In genomic region chr2:164676916-164677685, GRCm38 (mm10) we compare ENCODE assay signal across 26 mouse cellular contexts. TPM values are rescaled to one million over a fixed set of nuclear protein-coding genes. Genes with fewer than 3 reads are reported as not detected.
A peak's percentile ranks its signal among the peaks of the same experiment; 100 is the strongest.
DNase-seq lines count a peak whose midpoint lies in the region; ATAC-seq and TF ChIP-seq lines count a peak whose summit lies in the region.
"Had no signal": no experiment of that assay in that cellular context is flagged by ENCODE, and none has a peak within 500 bp of the region (broad histone marks: within the 10 kb centered on the region; RNA-seq: fewer than 3 reads in every experiment).

No protein-coding gene starts in this region.

- H3K27me3 ChIP-seq in G1E (ENCODE audit: insufficient read depth, low read length) = no peaks in the 10 kb centered on the region
- H3K27me3 ChIP-seq in MEL (ENCODE audit: control insufficient read depth in 1 of 2, insufficient read depth in 2 of 2, low read length in 2 of 2) = no peaks in the 10 kb centered on the region; a peak in 1 of 4 replicates
- H3K27me3 ChIP-seq in small intestine, adult 2 months (ENCODE audit: control insufficient read depth, insufficient read depth, low read length) = no peaks in the 10 kb centered on the region
- no peaks in the 10 kb centered on the region for H3K27me3 ChIP-seq in heart, embryonic 11.5 days (ENCODE audit: control insufficient read depth, insufficient read depth, low read length)
- H3K27me3 ChIP-seq: heart, embryonic 15.5 days; Patski had no signal

- peak; percentile 97 for TF ChIP-seq EP300 in MEL (IDR thresholded peaks at IDR 0.05; ENCODE audit: low read depth in 1 of 2, low read length in 2 of 2)

- TF ChIP-seq POLR2A in MEL (IDR thresholded peaks at IDR 0.05; ENCODE audit: control insufficient read depth in 1 of 2, insufficient read depth in 1 of 2, low read depth in 1 of 2, low read length in 2 of 2, poor library complexity in 1 of 2) = no peak
- TF ChIP-seq POLR2A in small intestine, adult 2 months (IDR thresholded peaks at IDR 0.05; ENCODE audit: low read depth, low read length) = no peak

- TF ChIP-seq RAD21 in MEL (IDR thresholded peaks at IDR 0.05; ENCODE audit: low read depth, low read length) = no peak

- no peak overlapping the region; the same call in 1 of the 2 replicates for H3K9ac ChIP-seq in MEL (ENCODE audit: control insufficient read depth, low read depth, low read length, poor library complexity, severe bottlenecking)
- no peak overlapping the region for H3K9ac ChIP-seq in heart, embryonic 11.5 days (ENCODE audit: low read depth, low read length)
- H3K9ac ChIP-seq: heart, embryonic 15.5 days; hindbrain, embryonic 14.5 days had no signal

- WGBS in small intestine, adult 2 months = 24% methylated on average over 16 of the region's 16 CpGs
- WGBS in heart, embryonic 11.5 days (ENCODE audit: insufficient replicate concordance) = 73% methylated on average over 16 of the region's 16 CpGs

- H3K27ac ChIP-seq in MEL (ENCODE audit: control insufficient read depth, low read depth, low read length) = peak overlapping the region; percentile 78
- 0 out of 2 replicates have a peak overlapping the region, but pooled peaks have one; percentile 0 for H3K27ac ChIP-seq in small intestine, adult 2 months (ENCODE audit: insufficient read depth, low read depth, low read length)
- H3K27ac ChIP-seq in heart, embryonic 11.5 days (ENCODE audit: low read depth, low read length) = no peak overlapping the region
- H3K27ac ChIP-seq: embryonic facial prominence, embryonic 10.5 days; heart, embryonic 10.5 days; heart, embryonic 15.5 days; hindbrain, embryonic 10.5 days; hindbrain, embryonic 14.5 days had no signal

- peaks cover 5% of the 10 kb centered on the region; the same call in 1 of the 2 replicates for H3K9me3 ChIP-seq in G1E (replicated peaks)
- no peaks in the 10 kb centered on the region for H3K9me3 ChIP-seq in MEL (replicated peaks; ENCODE audit: insufficient read depth, low read length)
- 0 out of 2 replicates have a peak, but pooled peaks cover 2% of the 10 kb centered on the region for H3K9me3 ChIP-seq in heart, embryonic 11.5 days (replicated peaks; ENCODE audit: control insufficient read depth, low read length)
- H3K9me3 ChIP-seq: embryonic facial prominence, embryonic 10.5 days; heart, embryonic 10.5 days; heart, embryonic 15.5 days had no signal

- H3K4me2 ChIP-seq in heart, embryonic 11.5 days = no peak overlapping the region
- H3K4me2 ChIP-seq: heart, embryonic 15.5 days; hindbrain, embryonic 14.5 days had no signal

- TF ChIP-seq CTCF in G1E (IDR thresholded peaks at IDR 0.05; ENCODE audit: low read depth, low read length) = no peak
- no peak for TF ChIP-seq CTCF in MEL (IDR thresholded peaks at IDR 0.05 in 2 of 3, conservative IDR thresholded peaks at IDR 0.05 in 1 of 3; ENCODE audit: control insufficient read depth in 1 of 3, insufficient read depth in 1 of 3, low read depth in 2 of 3, low read length in 3 of 3, poor library complexity in 1 of 3, severe bottlenecking in 1 of 3)
- TF ChIP-seq CTCF in small intestine, adult 2 months (IDR thresholded peaks at IDR 0.05; ENCODE audit: extremely low read depth, insufficient read length, insufficient replicate concordance, low read depth, low read length) = no peak

- H3K36me3 ChIP-seq in G1E (replicated peaks) (no peaks in the 10 kb centered on the region), MEL (ENCODE audit: control insufficient read depth in 1 of 2, insufficient read depth in 2 of 2, low read length in 2 of 2) (peaks cover 0 to 17% of the 10 kb centered on the region in 2 experiments; a peak in 2 of 4 replicates)
- H3K36me3 ChIP-seq in small intestine, adult 2 months (ENCODE audit: control insufficient read depth, insufficient read depth, low read length) = no peaks in the 10 kb centered on the region
- H3K36me3 ChIP-seq in heart, embryonic 11.5 days (ENCODE audit: control insufficient read depth, insufficient read depth, low read length) = no peaks in the 10 kb centered on the region
- H3K36me3 ChIP-seq: embryonic facial prominence, embryonic 10.5 days; heart, embryonic 10.5 days; heart, embryonic 15.5 days; hindbrain, embryonic 10.5 days had no signal

- H3K4me3 ChIP-seq in G1E (ENCODE audit: low read depth, low read length) (no peak overlapping the region), MEL (ENCODE audit: control insufficient read depth in 1 of 2, insufficient read depth in 1 of 2, low read depth in 2 of 2, low read length in 2 of 2) (peak overlapping the region in 1 of 2 experiments; percentile 20; a peak in 1 of 4 replicates)
- no peak overlapping the region for H3K4me3 ChIP-seq in small intestine, adult 2 months (ENCODE audit: low read depth, low read length)
- no peak overlapping the region for H3K4me3 ChIP-seq in heart, embryonic 11.5 days (ENCODE audit: low read depth, low read length)
- H3K4me3 ChIP-seq: embryonic facial prominence, embryonic 10.5 days; heart, embryonic 10.5 days; heart, embryonic 15.5 days; hindbrain, embryonic 10.5 days had no signal

- H3K79me2 ChIP-seq in MEL (ENCODE audit: control insufficient read depth, insufficient read depth, low read length, poor library complexity) = no peaks in the 10 kb centered on the region; the same call in 1 of the 2 replicates

- peaks cover 7% of the 10 kb centered on the region for H3K4me1 ChIP-seq in G1E (ENCODE audit: insufficient read depth, low read depth, low read length)
- peaks cover 19 to 20% of the 10 kb centered on the region in 2 experiments for H3K4me1 ChIP-seq in MEL (ENCODE audit: control insufficient read depth in 1 of 2, insufficient read depth in 2 of 2, low read length in 2 of 2)
- H3K4me1 ChIP-seq in small intestine, adult 2 months (ENCODE audit: control insufficient read depth, insufficient read depth, insufficient read length, low read length) = peaks cover 10% of the 10 kb centered on the region
- 0 out of 2 replicates have a peak, but pooled peaks cover 3% of the 10 kb centered on the region for H3K4me1 ChIP-seq in heart, embryonic 11.5 days (ENCODE audit: control insufficient read depth, insufficient read depth, low read length)

- peak; percentile 73; the same call in 1 of the 2 replicates for ATAC-seq in G1E (ENCODE audit: extremely low read depth, insufficient number of reproducible peaks, low FRiP score, poor library complexity, severe bottlenecking)
- ATAC-seq in cerebellum, adult (ENCODE audit: insufficient number of reproducible peaks, low FRiP score, low TSS enrichment) = no peak
- ATAC-seq in heart, embryonic 11.5 days (replicated peaks; ENCODE audit: insufficient number of reproducible peaks, low FRiP score, low TSS enrichment) = no peak
- ATAC-seq: activated CD4-positive, CD25-positive, alpha-beta regulatory T cell, adult 4 months; forebrain, embryonic 14.5 days; Patski had no signal

- DNase-seq in lung, postnatal 10 days = peak; percentile 22
- DNase-seq in lung, postnatal 14 days = no peak
- DNase-seq in G1E (ENCODE audit: low spot score) = no peak
- peak; percentile 71 for DNase-seq in MEL (ENCODE audit: low read depth, low spot score)
- no peak for DNase-seq in yolk sac, embryonic 10.5 days (ENCODE audit: low spot score)
- DNase-seq: adrenal gland, postnatal 25 days; cerebellum, adult 2 months; cerebellum, postnatal 10 days; gastrocnemius, postnatal 36 days had no signal

TF ChIP-seq in MEL, 35 proteins besides CTCF, POLR2A, EP300 and RAD21 (continues in another document):
- TF ChIP-seq BHLHE40 (IDR thresholded peaks at IDR 0.05; ENCODE audit: borderline replicate concordance, low read depth, low read length) = peak; percentile 69; the same call in 1 of the 2 replicates
- no peak for TF ChIP-seq MXI1 (IDR thresholded peaks at IDR 0.05; ENCODE audit: low read depth, low read length)

RNA-seq across cellular contexts. Expression of gene Wfdc11, which starts 3.2 kb away (rescaled TPM):
- total RNA-seq in G1E (2014; fragmentation: Nextera tagmentation) (not detected in 2 replicates), G1E (2017) (not detected in 2 replicates), MEL (2012; rRNA removed) (not detected in 2 replicates)
- polyA plus RNA-seq in G1E (2012) (not detected in 2 replicates), MEL (2012; ENCODE audit: insufficient read depth in 1 of 2, insufficient read length in 2 of 2, low read depth in 1 of 2, low replicate concordance in 2 of 2, missing spikeins in 1 of 2) (not detected)
- polyA plus RNA-seq in small intestine, adult 2 months (2012; rRNA removed) = not detected in 2 replicates
- polyA plus RNA-seq in heart, embryonic 11.5 days (2014; fragmentation: Nextera tagmentation; extraction: Ambion mirVana) = not detected in 2 replicates
- total RNA-seq: adrenal gland, adult 18-20 months; adrenal gland, postnatal 25 days; ES-E14; gastrocnemius, adult 8-10 months; gastrocnemius, postnatal 36 days; heart, adult 18-20 months; heart, postnatal 25 days had no signal
- polyA plus RNA-seq: activated CD4-positive, CD25-positive, alpha-beta regulatory T cell, adult 4 months; cerebellum, adult 2 months; embryonic facial prominence, embryonic 10.5 days; embryonic facial prominence, embryonic 14.5 days; forebrain, embryonic 14.5 days; heart, embryonic 10.5 days; heart, embryonic 15.5 days; hindbrain, embryonic 10.5 days; hindbrain, embryonic 14.5 days; Patski had no signal

RNA-seq across cellular contexts. Expression of gene Wfdc13, which starts 7.8 kb away (rescaled TPM):
- total RNA-seq in G1E (2014; fragmentation: Nextera tagmentation) = not detected in 2 replicates
- total RNA-seq in G1E (2017) = 0.11 TPM in 1 of 2 replicates, not detected in the other
- not detected in 2 replicates for polyA plus RNA-seq in G1E (2012)
- 0.12 TPM in 1 of 2 replicates, not detected in the other for total RNA-seq in MEL (2012; rRNA removed)
- not detected for polyA plus RNA-seq in MEL (2012; ENCODE audit: insufficient read depth in 1 of 2, insufficient read length in 2 of 2, low read depth in 1 of 2, low replicate concordance in 2 of 2, missing spikeins in 1 of 2)
- not detected in 2 replicates for polyA plus RNA-seq in small intestine, adult 2 months (2012; rRNA removed)
- polyA plus RNA-seq in heart, embryonic 11.5 days (2014; fragmentation: Nextera tagmentation; extraction: Ambion mirVana) = not detected in 2 replicates
- total RNA-seq: adrenal gland, adult 18-20 months; adrenal gland, postnatal 25 days; ES-E14; gastrocnemius, adult 8-10 months; gastrocnemius, postnatal 36 days; heart, adult 18-20 months; heart, postnatal 25 days had no signal
- polyA plus RNA-seq: activated CD4-positive, CD25-positive, alpha-beta regulatory T cell, adult 4 months; cerebellum, adult 2 months; forebrain, embryonic 14.5 days; heart, embryonic 10.5 days; heart, embryonic 15.5 days; hindbrain, embryonic 10.5 days; hindbrain, embryonic 14.5 days; Patski had no signal

RNA-seq across cellular contexts. Expression of gene Wfdc9, which starts 20.7 kb away (rescaled TPM):
- total RNA-seq in G1E (2014; fragmentation: Nextera tagmentation) = not detected in 2 replicates
- total RNA-seq in G1E (2017) = not detected in 2 replicates
- polyA plus RNA-seq in G1E (2012) = not detected in 2 replicates
- total RNA-seq in MEL (2012; rRNA removed) = not detected in 2 replicates
- polyA plus RNA-seq in MEL (2012; ENCODE audit: insufficient read depth in 1 of 2, insufficient read length in 2 of 2, low read depth in 1 of 2, low replicate concordance in 2 of 2, missing spikeins in 1 of 2) = not detected
- not detected in 2 replicates for polyA plus RNA-seq in small intestine, adult 2 months (2012; rRNA removed)
- polyA plus RNA-seq in heart, embryonic 11.5 days (2014; fragmentation: Nextera tagmentation; extraction: Ambion mirVana) = not detected in 2 replicates
- total RNA-seq: adrenal gland, adult 18-20 months; adrenal gland, postnatal 25 days; ES-E14; gastrocnemius, adult 8-10 months; gastrocnemius, postnatal 36 days; heart, adult 18-20 months; heart, postnatal 25 days had no signal
- polyA plus RNA-seq: activated CD4-positive, CD25-positive, alpha-beta regulatory T cell, adult 4 months; cerebellum, adult 2 months; embryonic facial prominence, embryonic 10.5 days; embryonic facial prominence, embryonic 14.5 days; forebrain, embryonic 14.5 days; heart, embryonic 10.5 days; heart, embryonic 15.5 days; hindbrain, embryonic 10.5 days; hindbrain, embryonic 14.5 days; Patski had no signal

RNA-seq across cellular contexts. Expression of gene Spint4, which starts 21.2 kb away (rescaled TPM):
- total RNA-seq in G1E (2014; fragmentation: Nextera tagmentation) (not detected in 2 replicates), G1E (2017) (0.16 TPM in 1 of 2 replicates, not detected in the other), MEL (2012; rRNA removed) (not detected in 2 replicates)
- polyA plus RNA-seq in G1E (2012) (not detected in 2 replicates), MEL (2012; ENCODE audit: insufficient read depth in 1 of 2, insufficient read length in 2 of 2, low read depth in 1 of 2, low replicate concordance in 2 of 2, missing spikeins in 1 of 2) (not detected)
- not detected in 2 replicates for polyA plus RNA-seq in small intestine, adult 2 months (2012; rRNA removed)
- not detected in 2 replicates for polyA plus RNA-seq in heart, embryonic 11.5 days (2014; fragmentation: Nextera tagmentation; extraction: Ambion mirVana)
- total RNA-seq: adrenal gland, adult 18-20 months; adrenal gland, postnatal 25 days; ES-E14; gastrocnemius, adult 8-10 months; gastrocnemius, postnatal 36 days; heart, adult 18-20 months; heart, postnatal 25 days had no signal
- polyA plus RNA-seq: activated CD4-positive, CD25-positive, alpha-beta regulatory T cell, adult 4 months; cerebellum, adult 2 months; embryonic facial prominence, embryonic 10.5 days; embryonic facial prominence, embryonic 14.5 days; forebrain, embryonic 14.5 days; heart, embryonic 10.5 days; heart, embryonic 15.5 days; hindbrain, embryonic 10.5 days; hindbrain, embryonic 14.5 days; Patski had no signal

RNA-seq across cellular contexts. Expression of gene Wfdc10, which starts 21.3 kb away (rescaled TPM):
- total RNA-seq in G1E (2014; fragmentation: Nextera tagmentation) (not detected in 2 replicates), G1E (2017) (0.64 TPM in 1 of 2 replicates, not detected in the other), MEL (2012; rRNA removed) (not detected in 2 replicates)
- polyA plus RNA-seq in G1E (2012) (not detected in 2 replicates), MEL (2012; ENCODE audit: insufficient read depth in 1 of 2, insufficient read length in 2 of 2, low read depth in 1 of 2, low replicate concordance in 2 of 2, missing spikeins in 1 of 2) (not detected)
- polyA plus RNA-seq in small intestine, adult 2 months (2012; rRNA removed) = 1.8 TPM in 1 of 2 replicates, not detected in the other
- polyA plus RNA-seq in heart, embryonic 11.5 days (2014; fragmentation: Nextera tagmentation; extraction: Ambion mirVana) = 0.53 TPM in 1 of 2 replicates, not detected in the other
- total RNA-seq: adrenal gland, adult 18-20 months; adrenal gland, postnatal 25 days; gastrocnemius, adult 8-10 months; gastrocnemius, postnatal 36 days; heart, postnatal 25 days had no signal
- polyA plus RNA-seq: activated CD4-positive, CD25-positive, alpha-beta regulatory T cell, adult 4 months; cerebellum, adult 2 months; embryonic facial prominence, embryonic 10.5 days; forebrain, embryonic 14.5 days; heart, embryonic 10.5 days; hindbrain, embryonic 14.5 days; Patski had no signal

Comparison
In these comparisons a context has a peak if more than half of its experiments do, and no peak if none do; other contexts are left out.
1. DNase-seq: peak in lung, postnatal 10 days (single experiment) and MEL (single experiment); none in lung, postnatal 14 days (single experiment), G1E (single experiment) and yolk sac, embryonic 10.5 days (single experiment).